Mouse (Mus musculus): ENCODE measurements around the gene Utp14a. TPM values are rescaled to one million over a fixed set of nuclear protein-coding genes. Genes with fewer than 3 reads are reported as not detected.

Gene Utp14a
- polyA plus RNA-seq, 1 experiment from 2014 or later, result 16.2 TPM

DNA sequence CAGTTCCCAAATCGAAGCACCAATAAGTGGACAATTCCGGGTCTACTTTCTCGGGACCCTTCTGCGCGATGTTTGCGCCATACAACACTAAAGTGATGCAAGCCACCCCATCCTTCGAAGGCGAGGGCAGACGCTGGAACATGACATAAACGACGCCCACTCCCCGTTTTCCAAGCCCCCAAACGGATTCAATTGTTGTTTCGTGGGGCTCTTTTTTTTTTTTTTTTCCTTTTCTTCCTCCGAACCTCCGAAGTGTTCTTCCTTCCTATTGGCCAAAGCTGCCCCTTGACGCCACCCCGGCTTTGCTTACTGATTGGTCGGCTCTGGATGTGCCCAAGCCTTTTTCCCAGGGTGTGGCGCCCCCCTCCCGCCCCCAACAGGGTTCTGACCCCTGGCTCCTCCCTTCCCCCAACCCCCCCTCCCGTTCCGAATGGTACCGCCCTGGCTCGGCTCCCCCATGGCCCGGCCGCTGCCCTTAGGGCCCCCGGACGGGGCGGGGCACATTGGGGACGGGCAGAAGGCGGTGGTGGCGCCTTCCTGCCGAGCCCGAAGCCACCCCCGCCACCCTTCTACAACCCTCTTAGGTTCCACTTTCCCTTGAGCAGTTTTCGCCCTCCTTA, 27.8 kb downstream of the Utp14a start:
- H3K36me3 ChIP-seq (ENCODE audit: insufficient read depth, low read length), result no peaks in the 10 kb centered on the region
- no peaks in the 10 kb centered on the region for H3K4me1 ChIP-seq (replicated peaks; ENCODE audit: insufficient read depth, low read length)
- TF ChIP-seq CTCF (IDR thresholded peaks at IDR 0.05; ENCODE audit: low read depth), result no peak
- no peaks in the 10 kb centered on the region for H3K27me3 ChIP-seq (ENCODE audit: insufficient read depth, low read length)
- H3K27ac ChIP-seq, result peak overlapping the region; percentile 85
- ATAC-seq (replicated peaks; ENCODE audit: low FRiP score, low read depth), result peak; percentile 88
- DNase-seq (ENCODE audit: low spot score), result peak; percentile 89
- 28% methylated on average over 34 of the region's 37 CpGs for WGBS
- H3K4me2 ChIP-seq (ENCODE audit: low read length), result peak overlapping the region; percentile 57
- H3K9ac ChIP-seq (ENCODE audit: low read depth, low read length), result peak overlapping the region; percentile 55
- peak overlapping the region; percentile 42 for H3K4me3 ChIP-seq (replicated peaks; ENCODE audit: low read depth, low read length)
- H3K9me3 ChIP-seq (replicated peaks; ENCODE audit: low read length), result no peaks in the 10 kb centered on the region

GRCm38 (mm10) chrX:48285006-48285650, 28.5 kb downstream of the Utp14a start:
- Histone ChIP-seq H3K27ac (peak overlapping the region; percentile 85), H3K36me3 (ENCODE audit: insufficient read depth, low read length) (no peaks in the 10 kb centered on the region), H3K4me1 (replicated peaks; ENCODE audit: insufficient read depth, low read length) (no peaks in the 10 kb centered on the region), H3K27me3 (ENCODE audit: insufficient read depth, low read length) (no peaks in the 10 kb centered on the region), H3K9me3 (replicated peaks; ENCODE audit: low read length) (no peaks in the 10 kb centered on the region), H3K4me3 (replicated peaks; ENCODE audit: low read depth, low read length) (peak overlapping the region; percentile 42), H3K4me2 (ENCODE audit: low read length) (peak overlapping the region; percentile 57), H3K9ac (ENCODE audit: low read depth, low read length) (peak overlapping the region; percentile 55; the same call in 1 of the 2 replicates)
- peak; percentile 88 for DNase-seq (ENCODE audit: low spot score)
- ATAC-seq (replicated peaks; ENCODE audit: low FRiP score, low read depth), result peak; percentile 88
- WGBS, result 19% methylated on average over 23 of the region's 42 CpGs
- no peak for TF ChIP-seq CTCF (IDR thresholded peaks at IDR 0.05; ENCODE audit: low read depth)

DNA sequence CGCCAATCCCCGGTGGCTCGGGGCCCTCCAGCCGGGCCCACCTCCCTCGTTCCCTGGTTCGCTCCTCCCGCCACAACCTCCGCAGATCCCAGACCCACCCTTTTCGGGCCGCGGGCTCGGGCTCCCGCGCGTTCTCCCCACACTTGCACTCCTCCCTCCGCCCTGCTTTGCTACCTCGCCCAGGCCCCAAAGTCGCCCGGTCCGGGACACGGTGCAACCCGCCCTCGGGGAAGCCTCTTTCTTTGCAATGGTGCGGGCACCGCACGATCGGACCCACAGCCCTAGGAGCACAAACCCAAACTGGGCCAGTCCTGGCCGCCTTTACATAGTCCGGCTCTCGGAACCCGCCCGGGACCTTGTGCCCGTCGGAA, 29.0 kb downstream of the Utp14a start:
- 24% methylated on average over 21 of the region's 34 CpGs for WGBS
- no peaks in the 10 kb centered on the region for H3K9me3 ChIP-seq (replicated peaks; ENCODE audit: low read length)
- peak overlapping the region; percentile 57 for H3K4me2 ChIP-seq (ENCODE audit: low read length)
- H3K27ac ChIP-seq, result no peak overlapping the region
- H3K27me3 ChIP-seq (ENCODE audit: insufficient read depth, low read length), result no peaks in the 10 kb centered on the region
- peak; percentile 26 for ATAC-seq (replicated peaks; ENCODE audit: low FRiP score, low read depth)
- H3K36me3 ChIP-seq (ENCODE audit: insufficient read depth, low read length), result no peaks in the 10 kb centered on the region
- peak overlapping the region; percentile 42; the same call in 1 of the 2 replicates for H3K9ac ChIP-seq (ENCODE audit: low read depth, low read length)
- no peak for DNase-seq (ENCODE audit: low spot score)
- H3K4me3 ChIP-seq (replicated peaks; ENCODE audit: low read depth, low read length), result peak overlapping the region; percentile 42
- H3K4me1 ChIP-seq (replicated peaks; ENCODE audit: insufficient read depth, low read length), result no peaks in the 10 kb centered on the region
- no peak for TF ChIP-seq CTCF (IDR thresholded peaks at IDR 0.05; ENCODE audit: low read depth)

DNA sequence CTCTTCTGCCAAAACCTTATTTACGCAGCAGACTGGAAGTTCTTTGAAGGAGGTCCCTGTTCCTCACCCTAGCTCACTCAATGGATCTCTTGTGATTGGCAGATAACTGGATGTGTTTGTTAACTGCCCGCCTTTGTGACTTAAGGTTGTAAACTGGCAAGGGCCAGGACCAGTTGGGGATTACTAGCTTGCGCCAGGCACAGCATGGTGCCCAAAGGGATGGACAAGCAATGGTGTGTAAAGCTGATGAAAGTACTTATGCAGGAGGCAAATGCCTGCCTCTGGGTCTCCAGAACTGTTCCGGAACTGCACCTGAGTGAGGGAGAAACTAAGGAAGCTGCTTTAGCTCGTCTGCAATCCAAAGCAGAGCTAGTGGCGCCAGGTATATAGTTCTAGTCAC, 29.8 kb downstream of the Utp14a start:
- no peak overlapping the region for H3K9ac ChIP-seq (ENCODE audit: low read depth, low read length)
- H3K36me3 ChIP-seq (ENCODE audit: insufficient read depth, low read length), result no peaks in the 10 kb centered on the region
- H3K4me3 ChIP-seq (replicated peaks; ENCODE audit: low read depth, low read length), result no peak overlapping the region
- TF ChIP-seq CTCF (IDR thresholded peaks at IDR 0.05; ENCODE audit: low read depth), result no peak
- no peaks in the 10 kb centered on the region for H3K9me3 ChIP-seq (replicated peaks; ENCODE audit: low read length)
- no peak for DNase-seq (ENCODE audit: low spot score)
- WGBS, result 62% methylated on average over 6 of the region's 6 CpGs
- H3K27me3 ChIP-seq (ENCODE audit: insufficient read depth, low read length), result no peaks in the 10 kb centered on the region
- H3K27ac ChIP-seq, result no peak overlapping the region
- no peak overlapping the region for H3K4me2 ChIP-seq (ENCODE audit: low read length)
- no peaks in the 10 kb centered on the region for H3K4me1 ChIP-seq (replicated peaks; ENCODE audit: insufficient read depth, low read length)
- no peak for ATAC-seq (replicated peaks; ENCODE audit: low FRiP score, low read depth)

DNA sequence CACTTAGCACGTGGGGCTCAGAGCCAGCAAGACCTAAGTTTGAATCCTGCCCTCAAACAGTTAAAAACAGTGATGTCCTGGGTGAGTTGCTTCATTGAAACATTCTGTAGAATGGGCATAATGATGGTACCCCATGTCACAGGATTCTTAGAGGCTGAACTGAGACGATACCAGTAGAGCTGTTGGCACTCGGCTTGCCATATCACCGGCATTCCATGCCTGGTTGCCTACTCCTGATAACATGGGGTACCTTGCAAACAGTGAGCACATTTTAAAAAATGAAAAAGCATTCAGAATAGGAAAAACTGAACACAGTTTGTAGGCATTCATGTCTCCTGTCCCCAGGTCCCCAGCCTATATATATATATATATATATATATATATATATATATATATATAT, 31.3 kb downstream of the Utp14a start:
- Histone ChIP-seq H3K27me3 (ENCODE audit: insufficient read depth, low read length) (no peaks in the 10 kb centered on the region), H3K4me1 (replicated peaks; ENCODE audit: insufficient read depth, low read length) (no peaks in the 10 kb centered on the region), H3K9me3 (replicated peaks; ENCODE audit: low read length) (no peaks in the 10 kb centered on the region), H3K9ac (ENCODE audit: low read depth, low read length) (no peak overlapping the region), H3K36me3 (ENCODE audit: insufficient read depth, low read length) (no peaks in the 10 kb centered on the region), H3K27ac (no peak overlapping the region), H3K4me3 (replicated peaks; ENCODE audit: low read depth, low read length) (no peak overlapping the region), H3K4me2 (ENCODE audit: low read length) (no peak overlapping the region)
- DNase-seq (ENCODE audit: low spot score), result no peak
- no peak for TF ChIP-seq CTCF (IDR thresholded peaks at IDR 0.05; ENCODE audit: low read depth)
- no peak for ATAC-seq (replicated peaks; ENCODE audit: low FRiP score, low read depth)
- WGBS, result 83% methylated on average over 4 of the region's 4 CpGs

- H3K9ac ChIP-seq (ENCODE audit: low read depth, low read length), result no peak overlapping the region
- ATAC-seq (replicated peaks; ENCODE audit: low FRiP score, low read depth), result no peak
- no peak overlapping the region for H3K4me2 ChIP-seq (ENCODE audit: low read length)
- H3K4me3 ChIP-seq (replicated peaks; ENCODE audit: low read depth, low read length), result no peak overlapping the region
- H3K27ac ChIP-seq, result no peak overlapping the region
- H3K27me3 ChIP-seq (ENCODE audit: insufficient read depth, low read length), result no peaks in the 10 kb centered on the region
- 30% methylated on average over 3 of the region's 3 CpGs for WGBS
- no peaks in the 10 kb centered on the region for H3K4me1 ChIP-seq (replicated peaks; ENCODE audit: insufficient read depth, low read length)
- no peaks in the 10 kb centered on the region for H3K36me3 ChIP-seq (ENCODE audit: insufficient read depth, low read length)
- DNase-seq (ENCODE audit: low spot score), result no peak
- no peak for TF ChIP-seq CTCF (IDR thresholded peaks at IDR 0.05; ENCODE audit: low read depth)
- H3K9me3 ChIP-seq (replicated peaks; ENCODE audit: low read length), result no peaks in the 10 kb centered on the region
Observed at GRCm38 (mm10) chrX:48291413-48291812, 34.8 kb downstream of the Utp14a start.

All from kidney, postnatal 0 days (tissue).